Mouse (Mus musculus): Measurements from ENCODE around the gene Tuba3a. TPM values are rescaled to one million over a fixed set of nuclear protein-coding genes. Genes with fewer than 3 reads are reported as not detected.

Gene Tuba3a
- polyA plus RNA-seq, 2 experiments = 0.47 TPM; not detected in 1

DNA sequence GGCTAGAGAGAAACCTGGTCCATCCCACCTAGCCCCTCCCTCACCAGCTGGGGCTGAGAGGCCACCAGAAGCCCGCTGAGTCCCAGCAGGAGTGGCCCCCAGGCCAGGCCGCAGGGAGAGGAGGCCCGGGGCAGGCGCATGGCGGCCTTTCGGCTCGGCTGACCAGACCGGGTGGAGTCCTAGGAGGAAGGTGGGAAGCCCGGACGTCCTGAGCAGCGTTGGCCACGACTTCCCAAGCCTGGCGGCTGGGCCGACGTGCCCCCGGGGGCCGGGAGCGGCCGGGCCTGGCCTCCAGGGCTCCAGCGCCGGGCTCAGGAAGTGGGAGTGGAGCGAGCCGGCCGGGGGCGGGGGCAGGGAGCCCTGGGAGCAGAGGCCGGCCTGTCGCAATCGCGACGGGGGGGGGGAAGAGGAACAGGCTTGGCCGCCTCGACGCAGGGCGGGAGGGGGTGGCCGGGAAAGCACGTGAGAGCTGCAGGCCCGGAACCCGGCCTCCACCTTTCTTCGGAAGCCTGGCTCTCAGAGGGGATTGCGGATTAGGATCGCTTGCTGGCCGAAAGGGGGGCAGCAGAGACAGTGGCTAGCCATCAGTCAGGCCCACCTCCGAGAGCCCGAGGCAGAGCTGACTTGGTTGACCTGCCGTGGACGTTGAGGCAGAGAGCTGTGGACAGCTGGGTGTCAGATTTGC, 27.8 kb upstream of the Tuba3a start, which contains the start of gene Ltbr:
Gene Ltbr, minus strand, starts transcription at position 340 of the 685 bp plus-strand sequence.
- Histone ChIP-seq H3K4me3 (replicated peaks; ENCODE audit: low read length) (peak within 1 kb of the TSS; percentile 52), H3K9me3 (ENCODE audit: control insufficient read depth, low read length) (no peaks in the 10 kb centered on the region), H3K4me2 (replicated peaks; ENCODE audit: low read depth, low read length, severe bottlenecking) (peak within 1 kb of the TSS; percentile 84), H3K27ac (replicated peaks; ENCODE audit: low read depth, low read length) (peak within 1 kb of the TSS; percentile 75), H3K9ac (ENCODE audit: low read depth, low read length, severe bottlenecking) (peak within 1 kb of the TSS; percentile 84), H3K4me1 (ENCODE audit: control insufficient read depth, insufficient read depth, low read length) (peaks cover 37% of the 10 kb centered on the region), H3K27me3 (ENCODE audit: control insufficient read depth, insufficient read depth, low read length) (no peaks in the 10 kb centered on the region), H3K36me3 (ENCODE audit: control insufficient read depth, insufficient read depth, low read length) (peaks cover 18% of the 10 kb centered on the region; the same call in 1 of the 2 replicates)
- 3% methylated on average over 29 of the region's 46 CpGs for WGBS
- TF ChIP-seq POLR2A (IDR thresholded peaks at IDR 0.05; ENCODE audit: borderline replicate concordance, extremely low read depth, insufficient read depth, insufficient read length) = no peak
- DNase-seq (ENCODE audit: low spot score) = peak; percentile 75
- peak; percentile 82 for ATAC-seq (ENCODE audit: low FRiP score, low read depth)

DNA sequence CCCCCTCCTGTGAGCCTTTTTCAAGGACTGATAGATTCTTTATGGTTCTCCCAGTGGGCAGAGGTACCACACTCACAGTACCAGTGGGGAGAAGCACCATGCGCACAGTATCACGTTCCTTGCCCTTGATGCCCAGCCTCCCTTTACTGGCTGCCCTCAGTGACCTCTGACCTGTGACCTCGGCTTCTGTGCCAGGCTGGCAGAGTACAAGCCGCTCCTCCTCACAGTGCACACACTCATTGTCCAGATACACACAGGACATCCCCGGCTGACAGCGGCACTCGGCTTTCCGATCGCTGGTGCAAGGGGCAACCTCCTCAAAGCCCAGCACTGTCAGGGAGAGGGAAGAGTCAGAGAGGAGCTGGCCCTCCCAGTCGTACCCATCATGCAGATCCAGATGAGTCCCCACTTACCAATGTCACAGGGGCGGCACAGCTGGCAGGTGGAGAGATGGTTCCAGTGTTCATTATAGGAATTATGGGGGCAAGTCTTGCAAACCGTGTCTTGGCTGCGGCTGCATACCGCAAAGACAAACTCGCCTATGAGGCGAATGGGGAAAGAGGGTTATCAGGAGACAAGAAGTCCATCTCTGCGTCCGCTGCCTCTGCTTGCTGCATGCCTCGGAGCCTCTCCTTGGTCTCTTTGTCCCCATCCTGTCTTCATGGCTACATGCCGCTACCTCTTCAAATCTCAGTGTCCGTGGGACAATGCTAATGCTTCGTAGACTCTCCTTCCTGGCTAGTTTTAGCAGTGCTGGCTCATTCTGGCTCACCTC, 26.9 kb upstream of the Tuba3a start:
- Histone ChIP-seq H3K27me3 (ENCODE audit: control insufficient read depth, insufficient read depth, low read length) (no peaks in the 10 kb centered on the region), H3K4me2 (replicated peaks; ENCODE audit: low read depth, low read length, severe bottlenecking) (peak overlapping the region; percentile 84), H3K4me3 (replicated peaks; ENCODE audit: low read length) (peak overlapping the region; percentile 52), H3K36me3 (ENCODE audit: control insufficient read depth, insufficient read depth, low read length) (peaks cover 21% of the 10 kb centered on the region; the same call in 1 of the 2 replicates), H3K9ac (ENCODE audit: low read depth, low read length, severe bottlenecking) (peak overlapping the region; percentile 84), H3K4me1 (ENCODE audit: control insufficient read depth, insufficient read depth, low read length) (peaks cover 37% of the 10 kb centered on the region), H3K27ac (replicated peaks; ENCODE audit: low read depth, low read length) (peak overlapping the region; percentile 75), H3K9me3 (ENCODE audit: control insufficient read depth, low read length) (no peaks in the 10 kb centered on the region)
- WGBS = 64% methylated on average over 22 of the region's 22 CpGs
- ATAC-seq (ENCODE audit: low FRiP score, low read depth) = no peak
- no peak for DNase-seq (ENCODE audit: low spot score)
- no peak for TF ChIP-seq POLR2A (IDR thresholded peaks at IDR 0.05; ENCODE audit: borderline replicate concordance, extremely low read depth, insufficient read depth, insufficient read length)

- Histone ChIP-seq H3K4me2 (replicated peaks; ENCODE audit: low read depth, low read length, severe bottlenecking) (peak overlapping the region; percentile 84), H3K27me3 (ENCODE audit: control insufficient read depth, insufficient read depth, low read length) (no peaks in the 10 kb centered on the region), H3K36me3 (ENCODE audit: control insufficient read depth, insufficient read depth, low read length) (peaks cover 22% of the 10 kb centered on the region), H3K4me1 (ENCODE audit: control insufficient read depth, insufficient read depth, low read length) (peaks cover 37% of the 10 kb centered on the region), H3K9me3 (ENCODE audit: control insufficient read depth, low read length) (no peaks in the 10 kb centered on the region), H3K4me3 (replicated peaks; ENCODE audit: low read length) (peak overlapping the region; percentile 52; the same call in 1 of the 2 replicates), H3K9ac (ENCODE audit: low read depth, low read length, severe bottlenecking) (no peak overlapping the region), H3K27ac (replicated peaks; ENCODE audit: low read depth, low read length) (no peak overlapping the region)
- TF ChIP-seq POLR2A (IDR thresholded peaks at IDR 0.05; ENCODE audit: borderline replicate concordance, extremely low read depth, insufficient read depth, insufficient read length) = no peak
- WGBS = 78% methylated on average over 9 of the region's 9 CpGs
- DNase-seq (ENCODE audit: low spot score) = no peak
- ATAC-seq (ENCODE audit: low FRiP score, low read depth) = no peak
These were observed 26.3 kb upstream of the Tuba3a start for GRCm38 (mm10) chr6:125312171-125312570.

GRCm38 (mm10) chr6:125309406-125309805, 23.6 kb upstream of the Tuba3a start:
- H3K27ac ChIP-seq (replicated peaks; ENCODE audit: low read depth, low read length) = no peak overlapping the region
- no peak overlapping the region for H3K9ac ChIP-seq (ENCODE audit: low read depth, low read length, severe bottlenecking)
- no peak overlapping the region for H3K4me2 ChIP-seq (replicated peaks; ENCODE audit: low read depth, low read length, severe bottlenecking)
- no peak for TF ChIP-seq POLR2A (IDR thresholded peaks at IDR 0.05; ENCODE audit: borderline replicate concordance, extremely low read depth, insufficient read depth, insufficient read length)
- H3K9me3 ChIP-seq (ENCODE audit: control insufficient read depth, low read length) = no peaks in the 10 kb centered on the region
- H3K4me3 ChIP-seq (replicated peaks; ENCODE audit: low read length) = no peak overlapping the region
- peaks cover 31% of the 10 kb centered on the region for H3K4me1 ChIP-seq (ENCODE audit: control insufficient read depth, insufficient read depth, low read length)
- ATAC-seq (ENCODE audit: low FRiP score, low read depth) (no peak), DNase-seq (ENCODE audit: low spot score) (no peak)
- peaks cover 29% of the 10 kb centered on the region for H3K36me3 ChIP-seq (ENCODE audit: control insufficient read depth, insufficient read depth, low read length)
- 43% methylated on average over 5 of the region's 5 CpGs for WGBS
- no peaks in the 10 kb centered on the region for H3K27me3 ChIP-seq (ENCODE audit: control insufficient read depth, insufficient read depth, low read length)

DNA sequence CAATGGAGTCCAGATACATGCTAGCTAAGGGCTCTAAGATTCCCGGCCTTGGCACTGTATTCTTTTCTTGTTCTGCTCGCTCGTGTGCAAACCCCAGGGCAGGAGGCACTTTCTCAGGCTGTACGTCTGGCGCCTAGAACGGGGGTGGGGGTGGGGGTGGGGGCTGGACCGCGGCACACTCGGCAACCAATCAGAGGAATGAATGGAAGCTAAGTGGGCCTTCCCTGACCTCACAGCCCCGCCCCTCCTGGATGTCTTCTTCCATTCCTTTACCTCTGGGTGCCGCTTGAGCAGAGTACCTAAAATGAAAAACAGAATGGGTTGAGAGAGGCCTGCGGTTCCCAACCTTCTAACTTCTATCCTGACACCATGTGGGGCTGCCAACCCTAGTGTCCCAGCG, 23.1 kb upstream of the Tuba3a start:
- Histone ChIP-seq H3K9me3 (ENCODE audit: control insufficient read depth, low read length) (no peaks in the 10 kb centered on the region), H3K9ac (ENCODE audit: low read depth, low read length, severe bottlenecking) (no peak overlapping the region), H3K27me3 (ENCODE audit: control insufficient read depth, insufficient read depth, low read length) (no peaks in the 10 kb centered on the region), H3K27ac (replicated peaks; ENCODE audit: low read depth, low read length) (no peak overlapping the region), H3K4me1 (ENCODE audit: control insufficient read depth, insufficient read depth, low read length) (peaks cover 26% of the 10 kb centered on the region), H3K4me2 (replicated peaks; ENCODE audit: low read depth, low read length, severe bottlenecking) (no peak overlapping the region), H3K4me3 (replicated peaks; ENCODE audit: low read length) (no peak overlapping the region), H3K36me3 (ENCODE audit: control insufficient read depth, insufficient read depth, low read length) (peaks cover 29% of the 10 kb centered on the region)
- DNase-seq (ENCODE audit: low spot score) (peak; percentile 53), ATAC-seq (ENCODE audit: low FRiP score, low read depth) (peak; percentile 42)
- TF ChIP-seq POLR2A (IDR thresholded peaks at IDR 0.05; ENCODE audit: borderline replicate concordance, extremely low read depth, insufficient read depth, insufficient read length) = no peak
- 5% methylated on average over 13 of the region's 13 CpGs for WGBS
